8 mouse cellular contexts compared by ENCODE assay signal in the genomic region with DNA sequence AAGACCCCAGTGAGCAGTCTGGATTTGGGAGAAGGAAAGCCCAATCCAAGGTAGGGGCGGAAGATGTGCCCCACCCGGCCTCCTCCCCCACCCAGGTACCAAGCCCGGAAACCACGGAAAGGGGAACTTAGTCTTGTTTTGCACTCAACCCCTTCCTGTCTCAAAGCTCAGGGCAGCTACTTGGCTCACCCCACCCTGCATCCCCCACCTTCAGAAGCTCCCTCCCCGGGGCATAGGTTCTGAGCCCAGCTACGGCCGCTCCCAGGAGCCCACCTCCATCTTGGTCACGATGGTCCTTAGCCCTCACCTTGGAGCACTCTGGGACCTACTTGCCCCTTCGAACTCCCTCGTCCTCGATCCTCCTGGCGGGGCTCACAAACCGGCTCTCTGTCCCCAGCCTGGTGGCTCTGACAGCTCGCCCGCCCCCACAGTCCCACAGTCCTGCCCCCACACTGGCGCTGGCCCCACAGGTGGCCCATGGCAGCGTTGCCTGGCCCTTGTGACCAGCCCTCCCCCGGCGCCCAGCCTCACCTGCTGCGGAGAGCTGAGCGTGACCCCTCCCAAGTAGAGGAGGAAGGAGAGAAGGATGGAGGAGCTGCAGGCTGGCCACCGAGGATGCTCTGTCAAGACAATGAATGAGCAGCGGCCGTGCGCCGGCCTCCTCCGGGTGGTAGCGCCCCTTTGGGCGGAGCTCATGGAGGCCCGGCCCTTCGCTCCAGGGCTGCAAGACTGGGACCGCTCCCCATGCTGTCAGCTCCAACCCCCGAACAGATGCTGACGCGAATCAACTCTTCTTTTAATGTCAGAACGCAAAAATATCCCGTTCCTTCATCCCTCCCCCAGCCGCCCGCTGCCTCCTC. TPM values are rescaled to one million over a fixed set of nuclear protein-coding genes. Genes with fewer than 3 reads are reported as not detected.
A peak's percentile ranks its signal among the peaks of the same experiment; 100 is the strongest.
DNase-seq lines count a peak whose midpoint lies in the region; ATAC-seq lines count a peak whose summit lies in the region.

No protein-coding gene starts in this region.

- peak overlapping the region; percentile 60 for H3K4me2 ChIP-seq in intestine, embryonic 14.5 days (ENCODE audit: low read length)
- peak overlapping the region; percentile 82 for H3K4me2 ChIP-seq in midbrain, embryonic 11.5 days

- no peak overlapping the region for H3K27ac ChIP-seq in intestine, embryonic 14.5 days (ENCODE audit: low read depth)
- H3K27ac ChIP-seq in limb, embryonic 10.5 days, result peak overlapping the region; percentile 78
- H3K27ac ChIP-seq in midbrain, embryonic 11.5 days (ENCODE audit: low read depth, low read length), result no peak overlapping the region

- peak; percentile 51 for ATAC-seq in activated CD4-positive, CD25-positive, alpha-beta regulatory T cell, adult 4 months
- no peak; the same call in 1 of the 2 replicates for ATAC-seq in intestine, embryonic 14.5 days (replicated peaks; ENCODE audit: low FRiP score, low TSS enrichment, low read depth)
- peak; percentile 81 for ATAC-seq in midbrain, embryonic 11.5 days (ENCODE audit: low FRiP score)

- peak overlapping the region; percentile 28 for H3K4me3 ChIP-seq in intestine, embryonic 14.5 days (ENCODE audit: low read depth, low read length)
- peak overlapping the region; percentile 77 for H3K4me3 ChIP-seq in limb, embryonic 10.5 days
- H3K4me3 ChIP-seq in midbrain, embryonic 11.5 days (ENCODE audit: low read depth, low read length), result peak overlapping the region; percentile 49

- DNase-seq in cerebellum, postnatal 36 days, result peak; percentile 86 to 91
- peak; percentile 73 for DNase-seq in gastrocnemius, postnatal 10 days
- peak; percentile 83 for DNase-seq in intestine, embryonic 14.5 days (ENCODE audit: low spot score)
- peak; percentile 77 for DNase-seq in limb, embryonic 10.5 days (ENCODE audit: low spot score)
- peak; percentile 94 for DNase-seq in midbrain, embryonic 11.5 days (ENCODE audit: low spot score, missing footprints)
- peak; percentile 54 for DNase-seq in skeletal muscle tissue, adult 2 months (ENCODE audit: low read depth, low spot score)
- DNase-seq in c-Kit-positive CD71-positive TER-119-positive erythroid progenitor cells, embryonic 14.5 days (ENCODE audit: low spot score), result no peak

- peaks cover 30% of the 10 kb centered on the region for H3K27me3 ChIP-seq in intestine, embryonic 14.5 days (replicated peaks; ENCODE audit: control insufficient read depth, insufficient read depth, low read length)
- H3K27me3 ChIP-seq in limb, embryonic 10.5 days (ENCODE audit: low read depth, poor library complexity, severe bottlenecking), result peaks cover 52% of the 10 kb centered on the region
- H3K27me3 ChIP-seq in midbrain, embryonic 11.5 days (ENCODE audit: control insufficient read depth, insufficient read depth, low read length), result peaks cover 11% of the 10 kb centered on the region

- no peaks in the 10 kb centered on the region for H3K9me3 ChIP-seq in intestine, embryonic 14.5 days (ENCODE audit: control insufficient read depth, low read length)
- H3K9me3 ChIP-seq in limb, embryonic 10.5 days (replicated peaks), result no peaks in the 10 kb centered on the region
- no peaks in the 10 kb centered on the region for H3K9me3 ChIP-seq in midbrain, embryonic 11.5 days (ENCODE audit: control insufficient read depth, low read length)

- H3K4me1 ChIP-seq in intestine, embryonic 14.5 days (replicated peaks; ENCODE audit: control insufficient read depth, insufficient read depth, low read length), result 0 out of 2 replicates have a peak, but pooled peaks cover 3% of the 10 kb centered on the region
- H3K4me1 ChIP-seq in limb, embryonic 10.5 days, result peaks cover 40% of the 10 kb centered on the region
- 0 out of 2 replicates have a peak, but pooled peaks cover 10% of the 10 kb centered on the region for H3K4me1 ChIP-seq in midbrain, embryonic 11.5 days (ENCODE audit: control insufficient read depth, insufficient read depth, low read length)

- WGBS in intestine, embryonic 14.5 days, result 3% methylated on average over 39 of the region's 39 CpGs
- WGBS in limb, embryonic 10.5 days, result 3% methylated on average over 39 of the region's 39 CpGs
- WGBS in midbrain, embryonic 11.5 days, result 3% methylated on average over 39 of the region's 39 CpGs

- H3K36me3 ChIP-seq in intestine, embryonic 14.5 days (ENCODE audit: control insufficient read depth, insufficient read depth, low read length), result no peaks in the 10 kb centered on the region
- H3K36me3 ChIP-seq in limb, embryonic 10.5 days, result peaks cover 16% of the 10 kb centered on the region
- no peaks in the 10 kb centered on the region for H3K36me3 ChIP-seq in midbrain, embryonic 11.5 days (ENCODE audit: control insufficient read depth, insufficient read depth, low read length)

- peak overlapping the region; percentile 17 for H3K9ac ChIP-seq in intestine, embryonic 14.5 days (ENCODE audit: low read length)
- peak overlapping the region; percentile 73 for H3K9ac ChIP-seq in midbrain, embryonic 11.5 days (ENCODE audit: low read length)

RNA-seq across cellular contexts. Expression of a gene that starts 3.2 kb away (rescaled TPM):
- polyA plus RNA-seq in activated CD4-positive, CD25-positive, alpha-beta regulatory T cell, adult 4 months (2017; shearing (Covaris generic)), result 1,000 to 10,000 TPM; 2,153 to 2,681 TPM
- 1 to 10 TPM; 5.0 to 7.0 TPM for total RNA-seq in gastrocnemius, postnatal 10 days (2021)
- polyA plus RNA-seq in intestine, embryonic 14.5 days (2014; fragmentation: Nextera tagmentation; extraction: Ambion mirVana), result 35.1 and 35.9 TPM in 2 replicates
- 28.9 and 37.8 TPM in 2 replicates for polyA plus RNA-seq in limb, embryonic 10.5 days (2016; fragmentation: Nextera tagmentation; extraction: Ambion mirVana)
- 46.2 TPM in 2 replicates for polyA plus RNA-seq in midbrain, embryonic 11.5 days (2014; fragmentation: Nextera tagmentation; extraction: Ambion mirVana)

RNA-seq across cellular contexts. Expression of a gene that starts 8.8 kb away (rescaled TPM):
- 10 to 100 TPM in 1 of 2 experiments, 1 to 10 TPM in 1; 9.7 to 10.0 TPM for polyA plus RNA-seq in activated CD4-positive, CD25-positive, alpha-beta regulatory T cell, adult 4 months (2017; shearing (Covaris generic))
- total RNA-seq in gastrocnemius, postnatal 10 days (2021), result 1 to 10 TPM; 4.2 to 6.1 TPM
- 7.1 and 8.4 TPM in 2 replicates for polyA plus RNA-seq in intestine, embryonic 14.5 days (2014; fragmentation: Nextera tagmentation; extraction: Ambion mirVana)
- 12.6 and 14.8 TPM in 2 replicates for polyA plus RNA-seq in limb, embryonic 10.5 days (2016; fragmentation: Nextera tagmentation; extraction: Ambion mirVana)
- polyA plus RNA-seq in midbrain, embryonic 11.5 days (2014; fragmentation: Nextera tagmentation; extraction: Ambion mirVana), result 10.2 and 10.3 TPM in 2 replicates

RNA-seq across cellular contexts. Expression of a gene that starts 9.2 kb away (rescaled TPM):
- 100 to 1,000 TPM in 1 of 2 experiments, 10 to 100 TPM in 1; 90.0 to 201 TPM for polyA plus RNA-seq in activated CD4-positive, CD25-positive, alpha-beta regulatory T cell, adult 4 months (2017; shearing (Covaris generic))
- 10 to 100 TPM; 53.6 to 54.4 TPM for total RNA-seq in gastrocnemius, postnatal 10 days (2021)
- 140 and 159 TPM in 2 replicates for polyA plus RNA-seq in intestine, embryonic 14.5 days (2014; fragmentation: Nextera tagmentation; extraction: Ambion mirVana)
- polyA plus RNA-seq in limb, embryonic 10.5 days (2016; fragmentation: Nextera tagmentation; extraction: Ambion mirVana), result 177 and 237 TPM in 2 replicates
- polyA plus RNA-seq in midbrain, embryonic 11.5 days (2014; fragmentation: Nextera tagmentation; extraction: Ambion mirVana), result 158 and 180 TPM in 2 replicates

RNA-seq across cellular contexts. Expression of a gene that starts 28.1 kb away (rescaled TPM):
- polyA plus RNA-seq in activated CD4-positive, CD25-positive, alpha-beta regulatory T cell, adult 4 months (2017; shearing (Covaris generic)), result under 1 TPM in 1 of 2 experiments, not detected in 1; 0.42 TPM
- 10 to 100 TPM; 13.8 to 24.7 TPM for total RNA-seq in gastrocnemius, postnatal 10 days (2021)
- polyA plus RNA-seq in intestine, embryonic 14.5 days (2014; fragmentation: Nextera tagmentation; extraction: Ambion mirVana), result 3.5 and 3.8 TPM in 2 replicates
- polyA plus RNA-seq in limb, embryonic 10.5 days (2016; fragmentation: Nextera tagmentation; extraction: Ambion mirVana), result 0.11 and 0.49 TPM in 2 replicates
- 0.10 and 0.69 TPM in 2 replicates for polyA plus RNA-seq in midbrain, embryonic 11.5 days (2014; fragmentation: Nextera tagmentation; extraction: Ambion mirVana)

RNA-seq across cellular contexts. Expression of a gene that starts 55.0 kb away (rescaled TPM):
- 10 to 100 TPM; 12.7 to 22.3 TPM for polyA plus RNA-seq in activated CD4-positive, CD25-positive, alpha-beta regulatory T cell, adult 4 months (2017; shearing (Covaris generic))
- 10 to 100 TPM; 43.7 to 54.7 TPM for total RNA-seq in gastrocnemius, postnatal 10 days (2021)
- 101 and 104 TPM in 2 replicates for polyA plus RNA-seq in intestine, embryonic 14.5 days (2014; fragmentation: Nextera tagmentation; extraction: Ambion mirVana)
- polyA plus RNA-seq in limb, embryonic 10.5 days (2016; fragmentation: Nextera tagmentation; extraction: Ambion mirVana), result 47.3 and 55.9 TPM in 2 replicates
- 41.0 and 45.2 TPM in 2 replicates for polyA plus RNA-seq in midbrain, embryonic 11.5 days (2014; fragmentation: Nextera tagmentation; extraction: Ambion mirVana)

Comparison
In these comparisons a context has a peak if more than half of its experiments do, and no peak if none do; other contexts are left out.
1. RNA of a gene that starts 3.2 kb away (polyA plus RNA-seq): 2,153 to 2,681 TPM in activated CD4-positive, CD25-positive, alpha-beta regulatory T cell, adult 4 months; 46.2 TPM in midbrain, embryonic 11.5 days, 28.9 to 37.8 TPM in limb, embryonic 10.5 days and 35.1 to 35.9 TPM in intestine, embryonic 14.5 days; every median in the first group is over 10 times any median in the second.
2. Peak in every context shown above with its lines, with median percentiles within 50 percentile points of each other: H3K4me3 ChIP-seq.